Mouse (Mus musculus) lung, postnatal 0 days (tissue): ENCODE data around the gene Rybp. TPM values are rescaled to one million over a fixed set of nuclear protein-coding genes. Genes with fewer than 3 reads are reported as not detected.

Experiments
- ATAC-seq: fragments of 200-750 bp; cut with Nextera tagmentation; 2 replicates; pipeline ENCODE4 v1.8.0; 2017; ENCODE audit warnings: moderate library complexity
- DNase-seq: peaks from one replicate; pipeline ENCODE4 v3.0.0-alpha.2; 2016; ENCODE audit warnings: low spot score
- H3K27ac ChIP-seq: fragments of 300-500 bp; sonication (generic); 2 replicates; pipeline ENCODE4 v1.5.1; 2014; ENCODE audit warnings: antibody characterized with exemption, mild to moderate bottlenecking, low read length, mixed read lengths
- H3K27me3 ChIP-seq: fragments of 300-500 bp; sonication (generic); replicated peaks from 2 replicates; pipeline ENCODE4 v1.6.1; 2014; ENCODE audit warnings: low read length, mixed read lengths; ENCODE audit not compliant: insufficient read depth
- H3K36me3 ChIP-seq: fragments of 300-500 bp; sonication (generic); 2 replicates; pipeline ENCODE4 v1.6.1; 2014; ENCODE audit warnings: low read length, mixed read lengths; ENCODE audit not compliant: insufficient read depth
- H3K4me1 ChIP-seq: fragments of 300-500 bp; sonication (generic); 2 replicates; pipeline ENCODE4 v1.6.1; 2014; ENCODE audit warnings: antibody characterized with exemption, low read depth, low read length, mixed read lengths; ENCODE audit not compliant: insufficient read depth
- H3K4me2 ChIP-seq: fragments of 300-500 bp; sonication (generic); replicated peaks from 2 replicates; pipeline ENCODE4 v1.6.1; 2014; ENCODE audit warnings: low read depth, mild to moderate bottlenecking, low read length, moderate library complexity, mixed read lengths
- H3K4me3 ChIP-seq: fragments of 300-500 bp; sonication (generic); 2 replicates; pipeline ENCODE4 v1.5.1; 2014; ENCODE audit warnings: low read depth, low read length
- H3K9ac ChIP-seq: fragments of 300-500 bp; sonication (generic); replicated peaks from 2 replicates; pipeline ENCODE4 v1.6.1; 2014; ENCODE audit warnings: low read depth, mild to moderate bottlenecking
- H3K9me3 ChIP-seq: fragments of 300-500 bp; sonication (generic); 2 replicates; pipeline ENCODE4 v1.6.1; 2016; ENCODE audit warnings: low read length, mixed read lengths
- CTCF ChIP-seq: IDR thresholded peaks from 2 replicates; pipeline ENCODE4 v1.5.1; 2016; ENCODE audit warnings: antibody characterized with exemption, mild to moderate bottlenecking
- EP300 ChIP-seq: IDR thresholded peaks from 2 replicates; pipeline ENCODE4 v1.6.1; 2016; ENCODE audit warnings: antibody characterized with exemption, mild to moderate bottlenecking, control low read depth
- WGBS: fragments of 180-500 bp; shearing (Covaris S2); extraction: QIAGEN DNeasy Blood & Tissue Kit; methylation state at CpG from one replicate; pipeline ENCODE4 v1.1.7; 2014; 5-methylcytosine and 5-hydroxymethylcytosine counted together
- polyA plus RNA-seq: library from polyadenylated mRNA; unstranded; fragments of >200 nt; fragmentation: Nextera tagmentation; extraction: Ambion mirVana; gene quantifications from 2 replicates; pipeline ENCODE4 v1.2.1, GENCODE M21; 2015

Rybp gene
- polyA plus RNA-seq = 16.6 and 21.8 TPM in 2 replicates

GRCm38 (mm10) chr6:100287334-100288015 lies at the start of gene Rybp:
Gene Rybp, minus strand, starts transcription at chr6:100287485.
- peak; percentile 96 for ATAC-seq
- Histone ChIP-seq H3K27ac (peak within 1 kb of the TSS; percentile 97), H3K27me3 (no peaks in the 10 kb centered on the region), H3K9me3 (no peaks in the 10 kb centered on the region), H3K4me1 (peaks cover 10% of the 10 kb centered on the region), H3K4me3 (peak within 1 kb of the TSS; percentile 69), H3K36me3 (no peaks in the 10 kb centered on the region), H3K4me2 (peak within 1 kb of the TSS; percentile 95), H3K9ac (peak within 1 kb of the TSS; percentile 84)
- TF ChIP-seq EP300 (no peak), CTCF (0 out of 2 replicates have a peak, but pooled peaks have one; percentile 3)
- DNase-seq = peak; percentile 96
- 0% methylated on average over 38 of the region's 112 CpGs for WGBS

- Histone ChIP-seq H3K4me2 (0 out of 2 replicates have a peak overlapping the region, but pooled peaks have one; percentile 44), H3K9ac (no peak overlapping the region), H3K4me3 (no peak overlapping the region), H3K4me1 (peaks cover 4% of the 10 kb centered on the region; the same call in 1 of the 2 replicates), H3K36me3 (no peaks in the 10 kb centered on the region), H3K9me3 (no peaks in the 10 kb centered on the region), H3K27ac (no peak overlapping the region), H3K27me3 (0 out of 2 replicates have a peak, but pooled peaks cover 3% of the 10 kb centered on the region)
- peak; percentile 25; the same call in 1 of the 2 replicates for ATAC-seq
- no peak for DNase-seq
- TF ChIP-seq EP300 = no peak
- 0 out of 2 replicates have a peak, but pooled peaks have one; percentile 8 for TF ChIP-seq CTCF
- 26% methylated on average over 14 of the region's 14 CpGs for WGBS
Measured at GRCm38 (mm10) chr6:100336591-100337148, 49.4 kb upstream of the Rybp start.

GRCm38 (mm10) chr6:100335506-100336144 lies 48.3 kb upstream of the Rybp start:
- Histone ChIP-seq H3K9ac (no peak overlapping the region), H3K9me3 (no peaks in the 10 kb centered on the region), H3K4me1 (peaks cover 4% of the 10 kb centered on the region; the same call in 1 of the 2 replicates), H3K36me3 (no peaks in the 10 kb centered on the region), H3K4me2 (peak overlapping the region; percentile 44), H3K4me3 (no peak overlapping the region), H3K27me3 (0 out of 2 replicates have a peak, but pooled peaks cover 3% of the 10 kb centered on the region), H3K27ac (no peak overlapping the region)
- no peak for TF ChIP-seq CTCF
- no peak for TF ChIP-seq EP300
- ATAC-seq (peak; percentile 21; the same call in 1 of the 2 replicates), DNase-seq (peak; percentile 21)
- 24% methylated on average over 18 of the region's 18 CpGs for WGBS

GRCm38 (mm10) chr6:100333745-100334144 lies 46.5 kb upstream of the Rybp start:
- Histone ChIP-seq H3K4me2 (no peak overlapping the region), H3K9me3 (no peaks in the 10 kb centered on the region), H3K9ac (no peak overlapping the region), H3K27me3 (0 out of 2 replicates have a peak, but pooled peaks cover 3% of the 10 kb centered on the region), H3K4me3 (no peak overlapping the region), H3K4me1 (peaks cover 7% of the 10 kb centered on the region), H3K36me3 (no peaks in the 10 kb centered on the region), H3K27ac (no peak overlapping the region)
- WGBS = 75% methylated on average over 7 of the region's 7 CpGs
- ATAC-seq (no peak), DNase-seq (no peak)
- no peak for TF ChIP-seq CTCF
- TF ChIP-seq EP300 = no peak

GRCm38 (mm10) chr6:100332479-100332878 lies 45.2 kb upstream of the Rybp start:
- no peak overlapping the region for H3K27ac ChIP-seq
- no peak overlapping the region for H3K4me2 ChIP-seq
- no peak overlapping the region for H3K9ac ChIP-seq
- WGBS = 86% methylated on average over 4 of the region's 4 CpGs
- no peaks in the 10 kb centered on the region for H3K36me3 ChIP-seq
- no peak overlapping the region for H3K4me3 ChIP-seq
- TF ChIP-seq CTCF = no peak
- no peak for TF ChIP-seq EP300
- DNase-seq (no peak), ATAC-seq (no peak)
- H3K9me3 ChIP-seq = no peaks in the 10 kb centered on the region
- no peaks in the 10 kb centered on the region for H3K27me3 ChIP-seq
- peaks cover 7% of the 10 kb centered on the region for H3K4me1 ChIP-seq

- H3K27ac ChIP-seq = no peak overlapping the region
- no peaks in the 10 kb centered on the region for H3K36me3 ChIP-seq
- WGBS = 25% methylated on average over 8 of the region's 8 CpGs
- no peak overlapping the region for H3K9ac ChIP-seq
- peaks cover 7% of the 10 kb centered on the region for H3K4me1 ChIP-seq
- no peak overlapping the region for H3K4me2 ChIP-seq
- ATAC-seq (no peak), DNase-seq (no peak)
- no peak overlapping the region for H3K4me3 ChIP-seq
- TF ChIP-seq EP300 (no peak), CTCF (no peak)
- H3K9me3 ChIP-seq = no peaks in the 10 kb centered on the region
- no peaks in the 10 kb centered on the region for H3K27me3 ChIP-seq
Measured at GRCm38 (mm10) chr6:100331582-100331981, 44.3 kb upstream of the Rybp start.
